Mouse (Mus musculus): ENCODE data around the gene Jam3. TPM values are rescaled to one million over a fixed set of nuclear protein-coding genes. Genes with fewer than 3 reads are reported as not detected.

Gene Jam3
- polyA plus RNA-seq, 1 experiment, result 37.1 TPM

DNA sequence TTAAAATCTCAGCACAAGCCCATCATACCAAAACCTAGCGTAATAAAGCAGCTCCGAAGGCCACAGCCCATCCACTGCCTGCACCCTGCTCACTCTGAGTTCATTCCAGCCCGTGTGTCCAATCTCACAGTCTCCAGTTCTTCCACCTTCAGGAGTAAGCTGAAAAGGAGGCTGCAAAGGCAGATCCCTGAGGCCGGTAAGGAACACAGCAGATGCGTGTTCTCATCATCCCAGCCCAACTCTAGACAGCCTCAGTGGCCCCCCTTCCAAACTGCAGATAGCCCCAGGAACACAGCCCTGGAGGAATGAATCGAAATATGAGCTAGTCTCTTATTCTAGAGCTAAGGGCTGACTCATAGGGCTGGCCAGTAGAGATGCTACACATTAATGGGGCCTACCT, 53.8 kb downstream of the Jam3 start:
- no peaks in the 10 kb centered on the region for H3K36me3 ChIP-seq (ENCODE audit: control insufficient read depth, insufficient read depth, low read length)
- no peak for DNase-seq
- TF ChIP-seq CTCF (conservative IDR thresholded peaks at IDR 0.05; ENCODE audit: insufficient read depth, insufficient read length, low read depth, low read length) (no peak), POLR2A (IDR thresholded peaks at IDR 0.05; ENCODE audit: low read depth, low read length) (no peak)
- H3K27me3 ChIP-seq (replicated peaks; ENCODE audit: control insufficient read depth, insufficient read depth, low read length), result no peaks in the 10 kb centered on the region
- 86% methylated on average over 6 of the region's 6 CpGs for WGBS
- H3K27ac ChIP-seq (ENCODE audit: insufficient read depth, low read depth, low read length), result no peak overlapping the region
- no peak overlapping the region for H3K4me3 ChIP-seq (ENCODE audit: insufficient read depth, low read depth, low read length)
- no peaks in the 10 kb centered on the region for H3K4me1 ChIP-seq (ENCODE audit: control insufficient read depth, insufficient read depth, low read length)

DNA sequence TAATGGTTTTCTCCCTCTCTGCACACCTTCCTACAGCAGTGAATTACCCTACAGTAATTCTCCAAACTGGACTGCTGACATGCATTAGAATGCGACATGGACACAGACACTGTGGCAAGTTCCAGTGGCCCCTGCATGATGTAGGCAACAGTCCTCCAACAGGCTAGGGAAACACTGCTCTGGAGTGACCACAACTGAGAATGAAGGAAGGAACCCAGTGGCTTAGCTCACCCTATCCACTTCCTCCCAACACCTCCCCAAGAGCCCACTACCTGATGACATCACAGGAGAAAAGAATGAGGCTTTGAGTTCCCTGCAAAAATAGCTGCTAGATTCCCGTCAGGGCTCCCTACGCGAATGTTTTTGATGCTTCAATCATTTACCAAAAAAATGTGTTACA, 55.7 kb downstream of the Jam3 start:
- DNase-seq, result no peak
- no peaks in the 10 kb centered on the region for H3K4me1 ChIP-seq (ENCODE audit: control insufficient read depth, insufficient read depth, low read length)
- TF ChIP-seq CTCF (conservative IDR thresholded peaks at IDR 0.05; ENCODE audit: insufficient read depth, insufficient read length, low read depth, low read length) (no peak), POLR2A (IDR thresholded peaks at IDR 0.05; ENCODE audit: low read depth, low read length) (no peak)
- 0 out of 2 replicates have a peak, but pooled peaks cover 2% of the 10 kb centered on the region for H3K36me3 ChIP-seq (ENCODE audit: control insufficient read depth, insufficient read depth, low read length)
- no peak overlapping the region for H3K27ac ChIP-seq (ENCODE audit: insufficient read depth, low read depth, low read length)
- no peak overlapping the region for H3K4me3 ChIP-seq (ENCODE audit: insufficient read depth, low read depth, low read length)
- H3K27me3 ChIP-seq (replicated peaks; ENCODE audit: control insufficient read depth, insufficient read depth, low read length), result no peaks in the 10 kb centered on the region
- WGBS, result 68% methylated on average over 4 of the region's 4 CpGs

DNA sequence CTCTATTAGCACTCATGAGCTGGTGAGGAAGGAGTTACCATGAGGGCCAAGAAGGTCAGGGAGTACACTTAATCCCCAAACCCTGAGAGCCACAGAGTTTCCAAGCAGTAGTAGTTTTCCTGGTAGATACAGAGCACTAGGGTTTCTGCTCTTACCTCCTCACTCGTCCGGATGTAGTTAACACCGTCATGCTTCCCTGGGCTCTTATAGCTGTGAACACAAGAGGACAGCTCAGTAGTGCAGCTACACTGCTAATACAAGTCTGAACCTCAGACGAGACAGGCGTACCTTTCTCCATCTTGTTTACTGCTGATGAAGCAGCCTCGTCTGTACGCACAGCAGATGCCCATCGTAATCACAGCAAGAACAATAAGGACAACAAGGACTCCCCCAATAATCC, 56.7 kb downstream of the Jam3 start:
- DNase-seq, result no peak
- Histone ChIP-seq H3K27me3 (replicated peaks; ENCODE audit: control insufficient read depth, insufficient read depth, low read length) (no peaks in the 10 kb centered on the region), H3K4me3 (ENCODE audit: insufficient read depth, low read depth, low read length) (no peak overlapping the region), H3K36me3 (ENCODE audit: control insufficient read depth, insufficient read depth, low read length) (0 out of 2 replicates have a peak, but pooled peaks cover 3% of the 10 kb centered on the region), H3K27ac (ENCODE audit: insufficient read depth, low read depth, low read length) (peak overlapping the region; percentile 43; the same call in 1 of the 2 replicates), H3K4me1 (ENCODE audit: control insufficient read depth, insufficient read depth, low read length) (no peaks in the 10 kb centered on the region)
- WGBS, result 70% methylated on average over 8 of the region's 8 CpGs
- no peak for TF ChIP-seq POLR2A (IDR thresholded peaks at IDR 0.05; ENCODE audit: low read depth, low read length)
- no peak for TF ChIP-seq CTCF (conservative IDR thresholded peaks at IDR 0.05; ENCODE audit: insufficient read depth, insufficient read length, low read depth, low read length)

DNA sequence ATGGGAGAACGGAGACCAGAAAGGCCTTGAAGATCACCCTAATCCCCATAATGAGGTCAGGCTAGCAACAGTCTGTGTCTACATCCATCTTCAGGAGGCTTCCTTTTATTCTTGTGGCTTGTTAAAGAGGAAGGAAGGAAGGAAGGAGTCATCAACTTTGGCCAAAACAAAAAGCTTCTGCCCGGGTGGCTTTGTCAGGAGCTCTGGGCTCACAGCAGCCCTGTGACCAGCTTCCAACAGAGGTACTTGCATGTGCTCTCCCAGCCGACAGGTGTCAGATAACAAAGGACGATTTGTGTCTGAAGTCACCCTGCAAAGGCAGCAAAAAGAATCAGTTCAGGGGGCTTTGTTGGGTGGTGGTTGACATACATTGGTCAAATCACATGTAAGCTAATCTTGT, 57.1 kb downstream of the Jam3 start:
- Histone ChIP-seq H3K4me1 (ENCODE audit: control insufficient read depth, insufficient read depth, low read length) (no peaks in the 10 kb centered on the region), H3K36me3 (ENCODE audit: control insufficient read depth, insufficient read depth, low read length) (0 out of 2 replicates have a peak, but pooled peaks cover 3% of the 10 kb centered on the region), H3K27ac (ENCODE audit: insufficient read depth, low read depth, low read length) (peak overlapping the region; percentile 43; the same call in 1 of the 2 replicates), H3K27me3 (replicated peaks; ENCODE audit: control insufficient read depth, insufficient read depth, low read length) (no peaks in the 10 kb centered on the region), H3K4me3 (ENCODE audit: insufficient read depth, low read depth, low read length) (no peak overlapping the region)
- 31% methylated on average over 4 of the region's 4 CpGs for WGBS
- TF ChIP-seq CTCF (conservative IDR thresholded peaks at IDR 0.05; ENCODE audit: insufficient read depth, insufficient read length, low read depth, low read length), result no peak
- TF ChIP-seq POLR2A (IDR thresholded peaks at IDR 0.05; ENCODE audit: low read depth, low read length), result no peak
- peak; percentile 59 for DNase-seq

DNA sequence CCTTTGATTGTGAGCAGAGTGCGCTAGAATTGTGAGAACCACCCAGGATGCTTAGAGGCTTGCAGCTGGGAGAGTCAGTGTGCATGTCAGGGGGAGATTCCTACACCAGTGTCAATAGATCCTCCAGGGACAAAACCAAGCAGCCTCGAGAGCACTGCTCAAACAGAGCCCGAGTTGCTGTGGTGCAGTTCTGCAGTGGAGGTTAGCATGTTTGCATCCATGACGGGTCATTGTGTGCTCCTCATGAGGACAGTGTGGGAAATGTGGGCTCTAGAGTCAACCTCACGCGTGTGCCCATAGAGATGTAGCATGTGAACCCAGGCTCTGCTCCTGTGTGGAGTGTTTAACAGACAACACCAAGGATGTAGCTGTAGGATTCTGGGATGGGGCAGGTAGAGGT, 62.3 kb downstream of the Jam3 start:
- Histone ChIP-seq H3K27ac (ENCODE audit: insufficient read depth, low read depth, low read length) (no peak overlapping the region), H3K4me3 (ENCODE audit: insufficient read depth, low read depth, low read length) (no peak overlapping the region), H3K36me3 (ENCODE audit: control insufficient read depth, insufficient read depth, low read length) (peaks cover 3% of the 10 kb centered on the region), H3K27me3 (replicated peaks; ENCODE audit: control insufficient read depth, insufficient read depth, low read length) (no peaks in the 10 kb centered on the region), H3K4me1 (ENCODE audit: control insufficient read depth, insufficient read depth, low read length) (no peaks in the 10 kb centered on the region)
- DNase-seq, result no peak
- TF ChIP-seq POLR2A (IDR thresholded peaks at IDR 0.05; ENCODE audit: low read depth, low read length) (no peak), CTCF (conservative IDR thresholded peaks at IDR 0.05; ENCODE audit: insufficient read depth, insufficient read length, low read depth, low read length) (no peak)
- 95% methylated on average over 6 of the region's 6 CpGs for WGBS

DNA sequence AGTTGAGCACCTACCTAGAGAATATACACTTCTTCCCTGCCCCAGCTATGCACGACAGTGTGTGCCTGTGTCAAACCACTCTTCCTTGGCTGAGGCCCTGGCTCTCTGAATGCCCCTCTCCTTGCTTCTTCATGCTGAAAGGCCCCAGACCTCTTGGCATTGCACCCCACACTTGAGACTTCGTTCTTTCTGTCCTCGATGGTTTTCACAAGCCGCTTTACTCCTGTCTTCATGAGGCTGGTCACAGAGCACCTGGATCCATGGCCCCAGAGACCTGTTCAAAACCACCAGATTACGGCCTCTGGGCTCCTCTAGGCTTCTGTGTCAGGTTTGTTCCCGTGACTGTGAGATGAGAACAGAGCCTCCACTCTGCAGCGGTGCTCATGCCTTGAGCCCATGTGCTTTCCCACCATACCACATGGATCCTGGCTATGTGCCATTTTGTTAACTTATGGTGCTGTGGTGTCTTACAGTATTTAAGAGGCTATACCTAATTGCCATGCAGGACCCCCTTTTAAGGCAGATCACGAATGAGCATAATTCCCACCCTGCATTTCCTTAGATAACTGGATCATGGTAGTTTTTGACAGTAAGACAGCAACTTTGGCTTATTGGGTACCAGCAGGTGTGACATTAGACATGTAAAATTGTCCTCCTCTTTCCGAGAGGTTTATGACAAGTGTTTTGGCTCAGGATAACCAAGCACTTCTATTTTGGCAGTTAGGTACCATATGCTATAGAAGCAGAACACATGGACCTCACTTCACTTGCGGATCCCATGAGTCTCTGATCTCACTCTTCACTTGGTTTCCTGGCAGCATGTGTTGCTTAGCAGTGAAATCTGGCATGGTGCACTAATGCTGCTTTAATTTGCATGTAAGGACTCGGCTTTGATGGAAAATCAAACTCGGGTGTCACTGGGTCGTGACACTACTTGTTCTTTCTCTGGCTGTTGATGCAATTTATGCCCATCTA, 64.1 kb downstream of the Jam3 start:
- Histone ChIP-seq H3K36me3 (ENCODE audit: control insufficient read depth, insufficient read depth, low read length) (peaks cover 3% of the 10 kb centered on the region), H3K4me1 (ENCODE audit: control insufficient read depth, insufficient read depth, low read length) (no peaks in the 10 kb centered on the region), H3K4me3 (ENCODE audit: insufficient read depth, low read depth, low read length) (no peak overlapping the region), H3K27ac (ENCODE audit: insufficient read depth, low read depth, low read length) (no peak overlapping the region), H3K27me3 (replicated peaks; ENCODE audit: control insufficient read depth, insufficient read depth, low read length) (no peaks in the 10 kb centered on the region)
- DNase-seq, result no peak
- TF ChIP-seq CTCF (conservative IDR thresholded peaks at IDR 0.05; ENCODE audit: insufficient read depth, insufficient read length, low read depth, low read length) (no peak), POLR2A (IDR thresholded peaks at IDR 0.05; ENCODE audit: low read depth, low read length) (no peak)
- 91% methylated on average over 13 of the region's 13 CpGs for WGBS

DNA sequence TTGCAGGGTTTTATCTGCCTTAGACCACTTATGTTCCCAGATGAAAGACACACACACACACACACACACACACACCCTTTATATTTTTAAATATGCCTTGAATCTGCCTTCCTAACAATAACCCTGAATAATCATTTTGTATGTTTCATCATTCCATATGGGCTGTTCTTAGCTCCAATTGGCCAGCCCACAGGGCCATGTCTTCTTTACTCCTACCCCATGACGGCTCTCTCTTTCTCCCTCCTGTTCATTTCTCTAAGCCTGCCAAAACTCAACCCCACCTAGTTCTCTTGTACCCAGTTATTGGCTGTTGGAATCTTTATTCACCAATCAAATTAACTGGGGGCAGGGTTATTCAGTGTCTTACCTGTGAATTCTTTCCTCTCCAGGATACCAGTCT, 65.1 kb downstream of the Jam3 start:
- Histone ChIP-seq H3K27me3 (replicated peaks; ENCODE audit: control insufficient read depth, insufficient read depth, low read length) (no peaks in the 10 kb centered on the region), H3K36me3 (ENCODE audit: control insufficient read depth, insufficient read depth, low read length) (peaks cover 3% of the 10 kb centered on the region), H3K27ac (ENCODE audit: insufficient read depth, low read depth, low read length) (no peak overlapping the region), H3K4me1 (ENCODE audit: control insufficient read depth, insufficient read depth, low read length) (no peaks in the 10 kb centered on the region), H3K4me3 (ENCODE audit: insufficient read depth, low read depth, low read length) (no peak overlapping the region)
- 89% methylated on average over 1 of the region's 1 CpGs for WGBS
- DNase-seq, result no peak
- no peak for TF ChIP-seq CTCF (conservative IDR thresholded peaks at IDR 0.05; ENCODE audit: insufficient read depth, insufficient read length, low read depth, low read length)
